Mouse (Mus musculus) layer of hippocampus, postnatal 25 days (tissue): ENCODE measurements around the gene Ush2a. TPM values are rescaled to one million over a fixed set of nuclear protein-coding genes. Genes with fewer than 3 reads are reported as not detected.
A peak's percentile ranks its signal among the peaks of the same experiment; 100 is the strongest.

ENCODE experiments used
- DNase-seq, 2 experiments: peaks; one replicate each; pipeline ENCODE4 v3.0.0; 2022; ENCODE audit warnings: mixed read lengths in 2 of 2, low spot score in 1 of 2; ENCODE audit errors: extremely low spot score in 1 of 2
- total RNA-seq, 2 experiments: library from RNA; stranded (reverse); gene quantifications; 2 replicates each; pipeline ENCODE4 v1.2.3; 2021

Ush2a gene
- total RNA-seq, 2 experiments from 2014 or later: 0.05 to 0.14 TPM

GRCm38 (mm10) chr1:188529606-188530131, 267.8 kb downstream of the Ush2a start:
- no peak for DNase-seq

GRCm38 (mm10) chr1:188537021-188537420, 275.2 kb downstream of the Ush2a start:
- no peak for DNase-seq

GRCm38 (mm10) chr1:188539621-188540020, 277.8 kb downstream of the Ush2a start:
- DNase-seq: no peak

GRCm38 (mm10) chr1:188541492-188541891, 279.7 kb downstream of the Ush2a start:
- no peak for DNase-seq

- no peak for DNase-seq
These were observed 281.5 kb downstream of the Ush2a start for GRCm38 (mm10) chr1:188543364-188543763.

GRCm38 (mm10) chr1:188549686-188550085, 287.9 kb downstream of the Ush2a start:
- no peak for DNase-seq

GRCm38 (mm10) chr1:188551802-188552201, 290.0 kb downstream of the Ush2a start:
- DNase-seq: no peak

- no peak for DNase-seq
These were observed 297.1 kb downstream of the Ush2a start for GRCm38 (mm10) chr1:188558911-188559310.

GRCm38 (mm10) chr1:188566229-188566628, 304.4 kb downstream of the Ush2a start:
- no peak for DNase-seq

GRCm38 (mm10) chr1:188567486-188567885, 305.7 kb downstream of the Ush2a start:
- no peak for DNase-seq

GRCm38 (mm10) chr1:188568295-188568961, 306.6 kb downstream of the Ush2a start:
- peak; percentile 6 to 12 for DNase-seq

- no peak for DNase-seq
These were observed 314.5 kb downstream of the Ush2a start for GRCm38 (mm10) chr1:188576246-188576747.

- DNase-seq: no peak
These were observed 315.6 kb downstream of the Ush2a start for GRCm38 (mm10) chr1:188577376-188577775.

GRCm38 (mm10) chr1:188581136-188581535, 319.3 kb downstream of the Ush2a start:
- no peak for DNase-seq

GRCm38 (mm10) chr1:188595251-188595650, 333.4 kb downstream of the Ush2a start:
- no peak for DNase-seq

GRCm38 (mm10) chr1:188598052-188598451, 336.2 kb downstream of the Ush2a start:
- no peak for DNase-seq

- DNase-seq: no peak
These were observed 337.3 kb downstream of the Ush2a start for GRCm38 (mm10) chr1:188599134-188599533.

- no peak for DNase-seq
These were observed 344.6 kb downstream of the Ush2a start for GRCm38 (mm10) chr1:188606450-188606849.

- peak in 1 of 2 experiments; percentile 17 for DNase-seq
These were observed 354.7 kb downstream of the Ush2a start for GRCm38 (mm10) chr1:188616547-188616946.

GRCm38 (mm10) chr1:188633736-188634135, 371.9 kb downstream of the Ush2a start:
- peak; percentile 14 to 39 for DNase-seq

- DNase-seq: no peak
These were observed 377.8 kb downstream of the Ush2a start for GRCm38 (mm10) chr1:188639666-188640065.

GRCm38 (mm10) chr1:188643156-188643555, 381.3 kb downstream of the Ush2a start:
- no peak for DNase-seq
